Mouse (Mus musculus): ENCODE results near the gene Itprip.
"Not testable (repeated sequence)": the region's sequence is repeated elsewhere in the genome, so short reads cannot be mapped to it uniquely, and the experiment has no call there.

The Itprip gene

DNA sequence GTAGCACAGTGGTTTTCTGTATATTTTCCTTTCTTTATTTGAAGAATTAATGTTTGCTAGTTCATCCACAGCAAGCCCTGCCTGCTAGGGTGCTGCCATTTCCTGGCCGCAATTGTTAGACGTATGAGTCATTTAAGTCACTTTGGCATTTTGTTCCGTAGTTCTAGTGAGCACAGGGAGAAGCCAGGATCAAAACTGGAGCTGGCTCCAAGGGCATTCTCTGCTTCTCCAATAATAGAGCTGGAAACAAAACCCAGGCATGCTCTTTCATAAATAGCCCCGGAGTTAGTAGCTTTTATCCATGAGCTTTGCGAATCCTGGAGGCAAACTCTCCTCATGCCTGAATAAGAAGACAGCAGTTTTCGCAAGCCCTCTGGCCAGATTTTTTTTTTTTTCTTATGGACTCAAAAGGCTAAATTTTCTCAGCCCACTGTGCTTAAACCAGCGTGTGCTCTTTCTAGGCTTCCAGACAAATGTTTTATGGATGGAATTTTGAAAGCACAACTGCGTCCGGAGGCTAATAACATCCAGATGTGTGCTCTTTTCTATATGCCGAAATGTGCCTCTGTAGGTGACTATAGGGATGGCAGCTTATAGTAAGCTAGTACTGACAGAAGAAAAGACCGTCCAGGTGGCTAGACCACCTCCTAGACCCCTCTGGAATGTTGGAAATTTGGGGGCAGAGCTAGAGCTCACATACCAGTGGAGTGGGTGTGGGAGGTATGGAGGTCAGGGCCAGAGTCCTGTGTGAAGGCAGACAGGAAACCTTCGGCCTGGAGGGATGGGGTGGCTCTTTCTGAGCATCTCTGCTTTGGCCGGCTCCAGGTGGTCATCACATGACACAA lies 64.9 kb downstream of the Itprip start:
- DNase-seq (ENCODE audit: extremely low read depth, low read depth), result no peak

DNA sequence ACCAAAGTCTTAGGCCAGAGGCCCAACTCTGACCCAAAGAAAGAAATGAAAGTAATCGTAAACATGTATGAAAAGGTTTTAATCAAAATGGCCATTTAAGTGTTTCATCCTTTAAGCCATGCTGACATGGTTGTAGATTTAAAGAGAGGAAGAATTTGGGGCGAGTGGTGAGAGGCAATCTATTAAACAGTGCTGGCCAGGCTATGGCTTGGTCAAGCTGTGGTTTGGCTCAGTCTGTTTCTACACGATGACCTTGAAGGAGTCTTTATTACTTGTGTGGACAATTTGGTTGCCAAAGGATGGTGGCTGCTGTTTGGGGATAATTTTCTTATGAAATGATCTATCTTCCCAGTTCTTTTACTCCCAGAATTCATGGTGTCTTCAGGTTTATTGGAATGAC lies 66.0 kb downstream of the Itprip start:
- DNase-seq (ENCODE audit: extremely low read depth, low read depth), result no peak

DNA sequence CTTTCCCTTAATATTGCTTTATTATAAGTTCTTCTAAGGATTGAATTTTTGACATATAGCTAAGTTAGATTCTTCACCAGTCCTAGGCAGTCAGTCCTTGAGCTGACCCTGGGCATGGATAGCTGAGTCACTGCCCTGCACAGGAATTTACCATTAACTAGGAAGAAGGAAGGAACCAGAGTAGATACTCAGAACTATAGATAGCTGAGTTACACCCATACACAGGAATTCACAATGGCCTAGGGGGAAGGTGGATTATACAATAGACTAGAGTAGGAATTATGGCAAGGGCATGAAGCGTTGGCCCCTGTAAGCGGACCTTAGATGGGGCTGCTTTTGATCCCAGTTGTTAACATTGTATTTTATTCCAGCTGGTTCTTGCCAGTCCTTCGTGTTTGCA lies 67.0 kb downstream of the Itprip start:
- DNase-seq (ENCODE audit: extremely low read depth, low read depth), result not testable (repeated sequence)

DNA sequence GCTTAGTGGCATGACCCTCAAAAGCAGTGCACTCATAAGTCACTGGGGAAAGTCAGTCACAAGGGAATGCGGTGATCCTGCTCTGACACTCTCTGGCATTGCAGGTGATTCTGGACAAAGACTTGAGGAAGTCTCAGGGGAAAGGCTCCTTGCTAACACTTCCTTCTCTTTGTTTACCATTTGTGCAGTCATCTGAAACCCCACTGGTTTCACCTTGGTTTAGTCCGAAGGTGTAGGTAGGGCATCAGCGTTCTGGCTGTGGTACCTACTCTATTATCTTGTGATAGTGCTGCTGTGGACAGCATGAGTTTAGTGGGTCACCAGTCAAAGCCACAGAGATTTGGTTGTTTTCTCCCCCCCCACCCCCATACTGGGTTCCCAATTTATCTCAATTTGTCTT lies 69.4 kb downstream of the Itprip start:
- no peak for DNase-seq (ENCODE audit: extremely low read depth, low read depth)
